Mouse (Mus musculus): ENCODE measurements at regions not wholly inside any gene's neighbourhood (a gene's known extent, or its start where the extent isn't known, plus 50 kb on each side); places are given as distances from the start of the nearest gene placed in this dataset.

- TF ChIP-seq CTCF (IDR thresholded peaks at IDR 0.05; ENCODE audit: borderline replicate concordance, extremely low read depth, insufficient read depth, insufficient read length), result no peak
- TF ChIP-seq POLR2A (IDR thresholded peaks at IDR 0.05; ENCODE audit: borderline replicate concordance, extremely low read depth, insufficient read depth, insufficient read length, poor library complexity, severe bottlenecking), result no peak
These were observed 340.1 kb downstream of the Adgrl2 start for GRCm38 (mm10) chr3:148650241-148650640.
